10 mouse cellular contexts compared by ENCODE assay signal in genomic region chr19:37291676-37292075, GRCm38 (mm10).
"Had no signal": no experiment of that assay in that cellular context is flagged by ENCODE, and none has a peak within 500 bp of the region (broad histone marks: within the 10 kb centered on the region; RNA-seq: fewer than 3 reads in every experiment).

No protein-coding gene starts in this region.

- H3K4me3 ChIP-seq: left cerebral cortex, adult 2 months; limb, embryonic 13.5 days; midbrain, embryonic 12.5 days; neural tube, embryonic 13.5 days had no signal

- H3K27ac ChIP-seq: left cerebral cortex, adult 2 months; limb, embryonic 13.5 days; liver, embryonic 14.5 days; midbrain, embryonic 12.5 days; neural tube, embryonic 13.5 days had no signal

- ATAC-seq: midbrain, embryonic 16.5 days had no signal

- H3K9ac ChIP-seq: limb, embryonic 13.5 days; liver, embryonic 14.5 days; midbrain, embryonic 12.5 days; neural tube, embryonic 13.5 days had no signal

- H3K9me3 ChIP-seq: limb, embryonic 13.5 days; midbrain, embryonic 12.5 days; neural tube, embryonic 13.5 days had no signal

- DNase-seq: kidney, postnatal 14 days; lung, adult 18-20 months; right cerebral cortex, postnatal 25 days; thymus, postnatal 36 days had no signal

- H3K36me3 ChIP-seq: midbrain, embryonic 12.5 days had no signal

- H3K4me1 ChIP-seq: limb, embryonic 13.5 days; midbrain, embryonic 12.5 days; neural tube, embryonic 13.5 days had no signal

- H3K4me2 ChIP-seq: limb, embryonic 13.5 days; midbrain, embryonic 12.5 days; neural tube, embryonic 13.5 days had no signal

- H3K27me3 ChIP-seq: limb, embryonic 13.5 days; midbrain, embryonic 12.5 days; neural tube, embryonic 13.5 days had no signal
